Mouse (Mus musculus) neural tube, embryonic 13.5 days (tissue): Measurements from ENCODE around the gene Fbxo34. TPM values are rescaled to one million over a fixed set of nuclear protein-coding genes. Genes with fewer than 3 reads are reported as not detected.

Source experiments
- ATAC-seq: fragments of 200-750 bp; cut with Nextera tagmentation; 2 replicates; pipeline ENCODE4 v1.8.0; 2017; ENCODE audit warnings: low read depth, mild to moderate bottlenecking, moderate TSS enrichment, moderate library complexity
- H3K27ac ChIP-seq: fragments of 300-500 bp; sonication (generic); replicated peaks from 2 replicates; pipeline ENCODE4 v1.5.1; 2015; ENCODE audit warnings: moderate library complexity, mild to moderate bottlenecking, inconsistent platforms
- H3K27me3 ChIP-seq: fragments of 300-500 bp; sonication (generic); 2 replicates; pipeline ENCODE4 v1.6.1; 2015; ENCODE audit warnings: mild to moderate bottlenecking, inconsistent platforms
- H3K36me3 ChIP-seq: fragments of 300-500 bp; sonication (generic); 2 replicates; pipeline ENCODE4 v1.6.1; 2015; ENCODE audit warnings: mild to moderate bottlenecking, inconsistent platforms
- H3K4me1 ChIP-seq: fragments of 300-500 bp; sonication (generic); replicated peaks from 2 replicates; pipeline ENCODE4 v1.6.1; 2015; ENCODE audit warnings: inconsistent platforms
- H3K4me2 ChIP-seq: fragments of 300-500 bp; sonication (generic); 2 replicates; pipeline ENCODE4 v1.6.1; 2015; ENCODE audit warnings: inconsistent platforms, mild to moderate bottlenecking, moderate library complexity
- H3K4me3 ChIP-seq: fragments of 300-500 bp; sonication (generic); 2 replicates; pipeline ENCODE4 v1.5.1; 2015; ENCODE audit warnings: mild to moderate bottlenecking, inconsistent platforms
- H3K9ac ChIP-seq: fragments of 300-500 bp; sonication (generic); 2 replicates; pipeline ENCODE4 v1.6.1; 2015; ENCODE audit warnings: moderate library complexity, mild to moderate bottlenecking, inconsistent platforms
- H3K9me3 ChIP-seq: fragments of 300-500 bp; sonication (generic); 2 replicates; pipeline ENCODE4 v1.6.1; 2016; ENCODE audit warnings: inconsistent platforms
- WGBS: fragments of 180-500 bp; shearing (Covaris S2); methylation state at CpG from one replicate; pipeline ENCODE4 v1.1.7; 2015; 5-methylcytosine and 5-hydroxymethylcytosine counted together
- polyA plus RNA-seq: library from polyadenylated mRNA; unstranded; fragments of >200 nt; fragmentation: Nextera tagmentation; extraction: Ambion mirVana; gene quantifications from 2 replicates; pipeline ENCODE4 v1.2.1, GENCODE M21; 2015

Fbxo34 gene
- polyA plus RNA-seq, 1 experiment from 2014 or later, result 24.0 TPM

GRCm38 (mm10) chr14:47474571-47475254 is 24.5 kb downstream of the Fbxo34 start:
- H3K9ac ChIP-seq, result no peak overlapping the region
- H3K27me3 ChIP-seq, result no peaks in the 10 kb centered on the region
- H3K36me3 ChIP-seq, result no peaks in the 10 kb centered on the region
- H3K4me2 ChIP-seq, result no peak overlapping the region; the same call in 1 of the 2 replicates
- ATAC-seq, result no peak
- H3K9me3 ChIP-seq, result no peaks in the 10 kb centered on the region
- no peak overlapping the region for H3K4me3 ChIP-seq
- WGBS, result 90% methylated on average over 8 of the region's 8 CpGs
- no peak overlapping the region for H3K27ac ChIP-seq
- peaks cover 17% of the 10 kb centered on the region for H3K4me1 ChIP-seq

DNA sequence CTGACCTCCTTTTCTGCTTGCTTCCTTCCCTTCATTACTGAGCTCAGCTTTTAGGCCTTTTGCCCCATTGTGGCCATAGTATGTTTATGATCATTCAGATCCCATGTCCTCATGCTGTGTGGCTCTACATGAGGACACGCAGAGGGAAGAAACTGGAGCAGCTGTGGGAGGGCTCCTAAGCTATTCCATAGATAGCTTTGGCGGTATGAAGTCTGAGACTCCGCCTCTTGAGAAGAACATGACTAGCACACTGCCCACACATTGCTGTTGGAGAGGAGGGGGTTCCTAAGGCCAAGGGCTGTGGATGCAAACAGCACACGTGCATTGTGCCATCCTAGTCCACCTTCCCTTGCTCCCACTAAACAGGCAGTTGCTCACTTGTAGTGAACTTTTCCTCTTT is 26.0 kb downstream of the Fbxo34 start:
- no peak overlapping the region for H3K4me2 ChIP-seq
- 87% methylated on average over 4 of the region's 4 CpGs for WGBS
- H3K4me1 ChIP-seq, result peaks cover 17% of the 10 kb centered on the region
- no peak overlapping the region for H3K4me3 ChIP-seq
- H3K27me3 ChIP-seq, result no peaks in the 10 kb centered on the region
- H3K9me3 ChIP-seq, result no peaks in the 10 kb centered on the region
- H3K36me3 ChIP-seq, result no peaks in the 10 kb centered on the region
- no peak overlapping the region for H3K9ac ChIP-seq
- H3K27ac ChIP-seq, result no peak overlapping the region
- ATAC-seq, result no peak

- Histone ChIP-seq H3K27ac (no peak overlapping the region), H3K4me2 (no peak overlapping the region), H3K27me3 (no peaks in the 10 kb centered on the region), H3K36me3 (no peaks in the 10 kb centered on the region), H3K4me3 (no peak overlapping the region), H3K9me3 (no peaks in the 10 kb centered on the region), H3K4me1 (peaks cover 20% of the 10 kb centered on the region), H3K9ac (no peak overlapping the region)
- WGBS, result 85% methylated on average over 2 of the region's 2 CpGs
- no peak for ATAC-seq
These were observed 27.5 kb downstream of the Fbxo34 start for GRCm38 (mm10) chr14:47477711-47478110.

DNA sequence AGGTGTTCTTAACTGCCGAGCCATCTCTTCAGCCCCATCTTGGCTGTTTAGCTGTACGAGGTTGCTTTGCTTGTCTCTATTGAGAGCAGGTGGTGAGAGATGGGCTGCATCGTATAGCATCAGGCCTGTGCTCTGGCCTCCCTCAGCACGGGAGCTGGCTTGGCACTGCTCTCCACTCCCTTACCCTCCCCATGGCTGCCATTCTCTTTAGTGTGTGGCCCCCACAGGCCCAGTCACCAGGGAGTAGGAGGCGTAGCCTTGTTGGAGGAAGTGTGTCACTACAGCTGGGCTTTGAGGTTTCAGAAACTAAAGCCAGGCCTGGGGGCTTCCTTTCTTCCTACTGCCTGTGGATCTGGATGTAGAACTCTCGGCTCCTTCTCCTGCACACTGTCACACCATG is 32.0 kb downstream of the Fbxo34 start:
- WGBS, result 79% methylated on average over 6 of the region's 6 CpGs
- H3K9ac ChIP-seq, result no peak overlapping the region
- ATAC-seq, result no peak
- no peaks in the 10 kb centered on the region for H3K36me3 ChIP-seq
- no peaks in the 10 kb centered on the region for H3K27me3 ChIP-seq
- peaks cover 14% of the 10 kb centered on the region for H3K4me1 ChIP-seq
- H3K4me2 ChIP-seq, result no peak overlapping the region
- H3K9me3 ChIP-seq, result no peaks in the 10 kb centered on the region
- no peak overlapping the region for H3K27ac ChIP-seq
- no peak overlapping the region for H3K4me3 ChIP-seq

DNA sequence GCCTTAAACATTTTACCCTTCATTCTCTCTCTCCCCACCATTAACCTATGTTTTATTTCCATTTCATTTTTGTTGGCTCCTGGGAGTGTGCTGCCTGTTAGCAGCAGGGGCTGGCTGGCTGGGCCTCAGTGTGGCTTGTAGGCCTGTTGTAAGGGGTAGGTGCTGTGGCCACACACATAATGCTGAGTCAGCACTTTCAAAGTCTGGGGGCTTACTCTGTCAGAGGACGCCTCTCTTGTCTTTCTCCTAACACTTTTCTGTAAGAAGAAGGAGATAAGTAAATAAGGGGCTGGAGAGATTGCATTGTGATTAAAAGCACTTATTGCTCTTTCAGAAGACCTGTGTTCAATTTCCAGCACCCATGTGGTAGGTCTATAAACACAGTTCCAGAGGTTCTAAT is 32.9 kb downstream of the Fbxo34 start:
- WGBS, result 80% methylated on average over 1 of the region's 1 CpGs
- Histone ChIP-seq H3K9me3 (no peaks in the 10 kb centered on the region), H3K27me3 (no peaks in the 10 kb centered on the region), H3K4me2 (no peak overlapping the region), H3K36me3 (no peaks in the 10 kb centered on the region), H3K4me1 (peaks cover 14% of the 10 kb centered on the region), H3K9ac (no peak overlapping the region), H3K27ac (no peak overlapping the region), H3K4me3 (no peak overlapping the region)
- ATAC-seq, result no peak

GRCm38 (mm10) chr14:47488732-47489131 is 38.5 kb downstream of the Fbxo34 start:
- H3K36me3 ChIP-seq, result no peaks in the 10 kb centered on the region
- H3K4me2 ChIP-seq, result no peak overlapping the region
- H3K9me3 ChIP-seq, result no peaks in the 10 kb centered on the region
- H3K4me1 ChIP-seq, result peaks cover 25% of the 10 kb centered on the region
- WGBS, result 36% methylated on average over 7 of the region's 7 CpGs
- H3K27me3 ChIP-seq, result no peaks in the 10 kb centered on the region
- H3K9ac ChIP-seq, result no peak overlapping the region
- no peak overlapping the region for H3K27ac ChIP-seq
- no peak overlapping the region for H3K4me3 ChIP-seq
- ATAC-seq, result no peak

DNA sequence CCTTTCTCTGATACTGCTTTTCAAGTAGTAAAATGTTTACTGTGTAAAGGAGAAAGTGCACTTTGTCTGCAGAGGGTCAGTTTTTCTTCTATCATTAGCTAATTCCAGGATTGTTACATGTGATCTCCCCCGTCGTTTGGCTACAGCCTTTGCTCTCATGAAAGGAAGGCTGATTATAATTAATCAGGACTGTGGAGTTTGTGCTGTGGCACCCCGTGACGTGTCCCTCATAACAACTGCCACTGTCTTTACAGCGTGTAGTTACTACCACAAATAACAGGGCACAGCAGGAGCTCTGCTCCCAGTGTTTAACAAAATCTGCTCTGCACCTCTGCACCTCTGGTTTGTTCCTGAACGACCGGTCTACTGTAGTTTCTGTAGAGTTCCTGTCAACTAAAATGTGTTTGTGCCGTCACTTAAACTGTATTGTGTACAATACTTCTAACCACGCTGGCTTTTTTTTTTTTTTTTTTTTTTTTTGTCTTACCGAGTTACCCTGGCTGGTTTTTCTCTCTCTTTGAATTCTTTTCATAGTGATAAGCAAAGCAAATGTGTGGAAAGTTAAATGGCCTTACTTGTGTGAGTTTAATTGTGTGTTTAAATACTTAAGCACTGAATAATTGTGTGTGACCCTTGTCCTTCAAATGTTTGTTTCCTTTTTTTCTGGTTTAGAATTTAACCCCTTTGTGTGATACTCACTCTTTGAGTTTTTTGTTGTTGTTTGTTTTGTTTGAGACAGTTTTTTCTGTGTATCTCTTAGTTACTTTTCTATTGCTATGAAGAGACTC is 39.3 kb downstream of the Fbxo34 start:
- ATAC-seq, result 0 out of 2 replicates have a peak, but pooled peaks have one; percentile 27
- Histone ChIP-seq H3K27ac (no peak overlapping the region), H3K9ac (no peak overlapping the region), H3K36me3 (no peaks in the 10 kb centered on the region), H3K4me2 (no peak overlapping the region), H3K4me3 (no peak overlapping the region), H3K4me1 (peaks cover 17% of the 10 kb centered on the region), H3K27me3 (no peaks in the 10 kb centered on the region), H3K9me3 (no peaks in the 10 kb centered on the region)
- WGBS, result 21% methylated on average over 10 of the region's 10 CpGs

DNA sequence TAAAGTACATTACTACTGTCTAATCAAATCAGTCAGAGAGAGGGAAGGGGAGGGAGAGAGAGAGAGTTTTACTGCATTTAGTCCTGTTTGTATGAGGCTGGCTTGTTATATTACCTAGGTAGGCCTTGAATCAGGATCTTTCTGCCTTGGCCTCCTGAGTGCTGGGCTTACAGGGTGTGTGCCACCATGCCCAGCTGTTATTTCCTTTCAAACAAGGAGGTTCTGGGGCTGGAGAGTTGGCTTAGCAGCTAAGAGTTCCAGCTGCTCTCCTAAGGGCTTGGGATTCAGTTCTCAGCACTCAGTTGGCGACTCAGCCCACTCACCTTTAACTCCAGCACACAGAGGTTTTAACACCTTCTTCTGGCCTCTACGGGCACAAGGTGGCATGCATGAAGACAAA is 40.5 kb downstream of the Fbxo34 start:
- Histone ChIP-seq H3K9ac (no peak overlapping the region), H3K27me3 (no peaks in the 10 kb centered on the region), H3K4me3 (no peak overlapping the region), H3K9me3 (no peaks in the 10 kb centered on the region), H3K27ac (no peak overlapping the region), H3K4me2 (no peak overlapping the region), H3K4me1 (peaks cover 16% of the 10 kb centered on the region), H3K36me3 (no peaks in the 10 kb centered on the region)
- 95% methylated on average over 2 of the region's 2 CpGs for WGBS
- ATAC-seq, result no peak

GRCm38 (mm10) chr14:47493592-47494361 is 43.6 kb downstream of the Fbxo34 start:
- no peak overlapping the region for H3K9ac ChIP-seq

DNA sequence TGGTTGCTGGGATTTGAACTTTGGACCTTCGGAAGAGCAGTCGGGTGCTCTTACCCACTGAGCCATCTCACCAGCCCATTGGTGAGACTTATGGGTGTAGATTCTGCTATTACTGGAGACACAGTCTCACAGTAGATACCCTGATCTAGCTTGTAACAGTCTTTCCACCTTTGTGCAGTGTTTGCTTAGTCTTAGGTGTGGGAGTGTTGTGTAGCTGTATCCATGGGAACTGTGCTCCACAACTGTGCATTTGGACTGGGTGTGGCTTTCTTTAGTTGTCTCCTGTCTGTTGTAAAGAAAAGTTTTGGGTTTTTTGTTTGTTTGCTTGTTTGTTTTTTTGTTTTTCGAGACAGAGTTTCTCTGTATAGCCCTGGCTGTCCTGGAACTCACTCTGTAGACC is 45.7 kb downstream of the Fbxo34 start:
- ATAC-seq, result no peak
- no peak overlapping the region for H3K9ac ChIP-seq
- no peak overlapping the region for H3K4me2 ChIP-seq
- no peak overlapping the region for H3K4me3 ChIP-seq
- WGBS, result 91% methylated on average over 3 of the region's 3 CpGs
- no peaks in the 10 kb centered on the region for H3K9me3 ChIP-seq
- H3K27me3 ChIP-seq, result no peaks in the 10 kb centered on the region
- H3K4me1 ChIP-seq, result no peaks in the 10 kb centered on the region
- no peaks in the 10 kb centered on the region for H3K36me3 ChIP-seq
- no peak overlapping the region for H3K27ac ChIP-seq

More at GRCm38 (mm10) chr14:47493592-47494361, 43.6 kb downstream of the Fbxo34 start:
- H3K27ac ChIP-seq, result no peak overlapping the region
- 98% methylated on average over 2 of the region's 2 CpGs for WGBS
- no peaks in the 10 kb centered on the region for H3K9me3 ChIP-seq
- H3K4me3 ChIP-seq, result no peak overlapping the region
- ATAC-seq, result no peak
- peaks cover 11% of the 10 kb centered on the region for H3K4me1 ChIP-seq
- no peak overlapping the region for H3K4me2 ChIP-seq
- no peaks in the 10 kb centered on the region for H3K27me3 ChIP-seq
- H3K36me3 ChIP-seq, result no peaks in the 10 kb centered on the region

DNA sequence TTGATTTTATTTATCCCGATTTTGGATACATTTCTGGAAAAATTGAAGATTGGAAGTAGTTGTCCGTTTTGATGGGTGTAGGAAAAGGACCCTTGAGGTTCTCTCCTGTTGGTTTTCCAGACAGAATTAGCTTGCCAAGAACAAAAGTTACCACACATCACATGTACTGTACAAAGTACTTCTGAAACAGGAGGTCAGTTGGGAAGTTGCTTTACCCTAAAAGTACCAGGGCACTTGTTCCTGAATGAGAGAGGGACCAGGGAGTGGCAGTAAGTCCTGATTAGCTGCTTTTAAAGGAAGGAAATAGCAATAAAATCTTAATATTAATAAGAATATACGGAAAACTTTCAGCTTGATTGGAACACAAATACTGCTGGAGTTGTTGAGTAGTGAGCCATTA is 46.9 kb downstream of the Fbxo34 start:
- H3K9me3 ChIP-seq, result no peaks in the 10 kb centered on the region
- H3K36me3 ChIP-seq, result no peaks in the 10 kb centered on the region
- no peak overlapping the region for H3K4me2 ChIP-seq
- 83% methylated on average over 3 of the region's 3 CpGs for WGBS
- no peak overlapping the region for H3K9ac ChIP-seq
- H3K4me3 ChIP-seq, result no peak overlapping the region
- H3K27ac ChIP-seq, result no peak overlapping the region
- ATAC-seq, result no peak
- no peaks in the 10 kb centered on the region for H3K4me1 ChIP-seq
- no peaks in the 10 kb centered on the region for H3K27me3 ChIP-seq

- WGBS, result 73% methylated on average over 5 of the region's 5 CpGs
These were observed 48.4 kb downstream of the Fbxo34 start for GRCm38 (mm10) chr14:47498632-47499031.

More at GRCm38 (mm10) chr14:47498632-47499031, 48.4 kb downstream of the Fbxo34 start:
- no peak overlapping the region for H3K4me3 ChIP-seq
- no peak overlapping the region for H3K4me2 ChIP-seq
- H3K4me1 ChIP-seq, result no peaks in the 10 kb centered on the region
- H3K36me3 ChIP-seq, result no peaks in the 10 kb centered on the region
- H3K9ac ChIP-seq, result no peak overlapping the region
- H3K27me3 ChIP-seq, result no peaks in the 10 kb centered on the region
- ATAC-seq, result no peak
- H3K9me3 ChIP-seq, result no peaks in the 10 kb centered on the region
- no peak overlapping the region for H3K27ac ChIP-seq
